Mouse (Mus musculus) kidney, adult 2 months (tissue): ENCODE results near the gene Ptprk. TPM values are rescaled to one million over a fixed set of nuclear protein-coding genes. Genes with fewer than 3 reads are reported as not detected.
A peak's percentile ranks its signal among the peaks of the same experiment; 100 is the strongest.

Experiments
- DNase-seq: peaks from one replicate; pipeline ENCODE4 v3.0.0; 2021
- H3K27ac ChIP-seq: fragments of 200-500 bp; 2 replicates; pipeline ENCODE4 v1.5.1; 2012; ENCODE audit warnings: low read depth, low read length, control low read depth, inconsistent platforms; ENCODE audit not compliant: insufficient read depth
- H3K27me3 ChIP-seq: fragments of 200-500 bp; replicated peaks from 2 replicates; pipeline ENCODE4 v1.6.1; 2012; ENCODE audit warnings: mild to moderate bottlenecking, moderate library complexity, low read length, inconsistent platforms; ENCODE audit not compliant: control insufficient read depth, insufficient read depth
- H3K36me3 ChIP-seq: fragments of 200-500 bp; 2 replicates; pipeline ENCODE4 v1.6.1; 2012; ENCODE audit warnings: mild to moderate bottlenecking, moderate library complexity, low read length, inconsistent platforms; ENCODE audit not compliant: control insufficient read depth, insufficient read depth
- H3K4me1 ChIP-seq: fragments of 200-500 bp; 2 replicates; pipeline ENCODE4 v1.6.1; 2011; ENCODE audit warnings: low read length; ENCODE audit not compliant: control insufficient read depth, insufficient read depth
- H3K4me3 ChIP-seq: fragments of 200-500 bp; 2 replicates; pipeline ENCODE4 v1.5.1; 2011; ENCODE audit warnings: mild to moderate bottlenecking, low read depth, low read length, control low read depth; ENCODE audit not compliant: insufficient read depth
- CTCF ChIP-seq: fragments of 200-500 bp; conservative IDR thresholded peaks from 2 replicates; pipeline ENCODE4 v1.5.1; 2011; ENCODE audit warnings: low read depth, mild to moderate bottlenecking, control low read depth, low read length, moderate library complexity, mixed read lengths; ENCODE audit not compliant: insufficient read depth, insufficient read length
- POLR2A ChIP-seq: fragments of 200-500 bp; IDR thresholded peaks from one replicate; pipeline ENCODE4 v1.6.1; 2011; ENCODE audit warnings: low read depth, low read length, control low read depth
- WGBS: fragments of 180-500 bp; shearing (Covaris S2); methylation state at CpG from one replicate; pipeline ENCODE4 v1.1.7; 2018; 5-methylcytosine and 5-hydroxymethylcytosine counted together
- polyA plus RNA-seq: library from polyadenylated mRNA; depleted of rRNA; stranded (reverse); fragments of >200 nt; gene quantifications from 2 replicates; pipeline ENCODE4 v1.2.3, GENCODE M21; 2012; rRNA removed

The Ptprk gene
- 46.4 and 50.2 TPM in 2 replicates for polyA plus RNA-seq

DNA sequence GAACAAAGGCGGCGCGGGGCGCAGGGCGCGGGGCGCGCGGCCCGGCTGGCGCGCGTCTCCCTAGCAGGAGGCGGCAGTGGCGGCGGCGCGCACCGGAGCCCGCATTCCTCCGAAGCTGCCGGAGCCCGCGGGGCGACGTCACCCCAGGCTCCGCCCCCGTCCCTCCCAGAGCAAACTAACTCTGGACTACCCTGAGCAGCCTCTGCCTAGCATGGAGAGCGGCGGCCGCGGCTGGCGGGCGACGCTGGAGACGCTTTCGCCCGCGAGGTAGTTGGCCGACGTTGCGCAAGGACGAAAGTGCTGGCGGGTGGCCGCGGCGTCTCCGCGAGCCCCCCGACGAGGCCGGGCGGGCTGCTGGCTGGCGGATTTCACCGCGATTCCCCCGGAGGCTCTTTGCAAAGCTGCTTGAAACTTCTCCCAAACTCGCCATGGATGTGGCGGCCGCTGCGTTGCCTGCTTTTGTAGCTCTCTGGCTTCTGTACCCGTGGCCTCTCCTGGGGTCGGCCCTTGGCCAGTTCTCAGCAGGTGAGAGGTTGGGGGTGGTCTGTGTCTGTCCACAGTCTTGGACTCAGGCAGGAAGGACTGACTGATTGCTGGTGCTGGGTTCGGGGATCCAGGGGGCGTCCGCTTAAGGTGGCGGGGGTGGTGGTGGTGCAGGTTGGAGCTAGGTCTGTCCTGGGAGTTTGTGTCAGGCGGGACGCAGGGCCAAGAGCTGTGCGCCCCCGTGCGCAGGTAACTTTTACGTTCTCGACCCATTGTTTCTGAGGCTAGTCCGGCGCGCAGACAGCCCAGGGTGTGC lies at the start of gene Ptprk:
Gene Ptprk, plus strand, starts transcription at position 168 of the 799 bp plus-strand sequence.
- peak; percentile 97 for DNase-seq
- Histone ChIP-seq H3K4me3 (peak within 1 kb of the TSS; percentile 86), H3K36me3 (no peaks in the 10 kb centered on the region), H3K27ac (peak within 1 kb of the TSS; percentile 94), H3K27me3 (no peaks in the 10 kb centered on the region), H3K4me1 (no peaks in the 10 kb centered on the region; the same call in none of the 2 replicates)
- TF ChIP-seq POLR2A, result peak; percentile 83
- TF ChIP-seq CTCF, result no peak
- WGBS, result under 1% methylated on average over 77 of the region's 77 CpGs

DNA sequence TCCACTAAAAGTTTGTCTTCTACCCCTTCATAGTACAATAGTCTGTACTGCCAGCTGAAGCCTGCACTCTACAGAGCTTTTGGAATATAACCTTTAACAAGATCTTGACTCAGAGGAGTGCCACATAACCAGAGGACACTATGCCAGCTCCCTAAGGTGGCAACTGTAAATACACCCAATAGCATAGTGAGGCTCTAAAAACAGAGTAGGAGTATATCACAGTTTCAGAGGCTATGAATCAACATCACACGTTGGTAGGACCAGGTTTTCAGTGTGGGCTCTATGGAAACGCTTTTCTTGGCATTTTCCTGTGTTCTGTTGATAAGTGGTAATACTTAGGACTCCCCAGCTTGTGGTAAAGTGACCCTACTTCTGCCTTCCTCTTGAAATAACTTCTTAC lies 46.8 kb upstream of the Ptprk start:
- Histone ChIP-seq H3K4me1 (no peaks in the 10 kb centered on the region), H3K36me3 (no peaks in the 10 kb centered on the region), H3K27me3 (no peaks in the 10 kb centered on the region), H3K4me3 (no peak overlapping the region), H3K27ac (no peak overlapping the region)
- TF ChIP-seq CTCF (no peak), POLR2A (no peak)
- DNase-seq, result no peak
- WGBS, result 70% methylated on average over 2 of the region's 2 CpGs

DNA sequence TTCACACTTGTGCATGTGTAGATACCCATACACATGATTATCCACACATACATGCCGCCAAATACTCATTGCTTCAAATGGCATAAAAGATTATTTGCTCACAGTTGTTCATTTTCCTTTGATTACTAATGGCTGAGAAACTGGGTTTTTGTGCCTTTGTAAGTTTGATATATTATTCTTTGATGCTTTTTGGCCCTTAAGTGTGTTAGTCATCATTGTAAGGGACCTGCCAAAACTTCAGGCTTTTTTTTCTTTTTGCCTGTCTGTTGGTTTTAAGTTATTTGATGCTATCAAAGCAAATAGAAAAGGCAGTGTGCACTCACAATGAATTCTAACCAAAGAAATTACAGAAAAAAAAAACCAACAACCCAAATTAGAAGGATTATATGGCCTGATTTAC lies 38.2 kb upstream of the Ptprk start:
- no peak overlapping the region for H3K27ac ChIP-seq
- H3K4me3 ChIP-seq, result no peak overlapping the region
- H3K4me1 ChIP-seq, result no peaks in the 10 kb centered on the region
- no peak for TF ChIP-seq POLR2A
- TF ChIP-seq CTCF, result no peak
- WGBS, result 92% methylated on average over 1 of the region's 1 CpGs
- DNase-seq, result no peak
- no peaks in the 10 kb centered on the region for H3K36me3 ChIP-seq
- H3K27me3 ChIP-seq, result no peaks in the 10 kb centered on the region

GRCm38 (mm10) chr10:28054764-28055163 lies 19.9 kb upstream of the Ptprk start:
- Histone ChIP-seq H3K4me1 (no peaks in the 10 kb centered on the region), H3K36me3 (no peaks in the 10 kb centered on the region), H3K27me3 (no peaks in the 10 kb centered on the region), H3K4me3 (no peak overlapping the region), H3K27ac (no peak overlapping the region)
- TF ChIP-seq CTCF (no peak), POLR2A (no peak)
- DNase-seq, result no peak
- WGBS, result 49% methylated on average over 4 of the region's 4 CpGs

DNA sequence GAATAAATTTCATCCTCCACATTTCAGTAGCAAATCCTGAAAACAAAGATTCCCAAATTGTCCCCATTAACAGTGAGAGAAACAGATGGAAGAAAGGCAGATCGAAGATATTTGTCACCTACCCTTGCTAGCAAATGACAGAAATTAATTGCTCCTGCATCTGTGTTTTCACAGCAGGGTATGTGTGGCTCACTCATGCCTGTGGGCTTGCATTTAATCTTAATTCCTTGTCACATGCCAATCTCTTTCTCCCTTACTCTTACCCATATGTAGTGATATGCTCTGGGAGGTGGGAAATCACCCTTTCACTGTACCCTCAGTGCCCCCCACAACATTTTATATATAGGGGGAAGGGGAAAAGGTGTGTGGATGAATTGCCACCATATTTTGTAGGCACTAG lies 15.4 kb upstream of the Ptprk start:
- H3K4me3 ChIP-seq, result no peak overlapping the region
- WGBS, result 92% methylated on average over 1 of the region's 1 CpGs
- DNase-seq, result no peak
- TF ChIP-seq POLR2A, result no peak
- H3K4me1 ChIP-seq, result no peaks in the 10 kb centered on the region
- H3K27me3 ChIP-seq, result no peaks in the 10 kb centered on the region
- H3K36me3 ChIP-seq, result no peaks in the 10 kb centered on the region
- no peak overlapping the region for H3K27ac ChIP-seq

GRCm38 (mm10) chr10:28067997-28068396 lies 6.6 kb upstream of the Ptprk start:
- TF ChIP-seq POLR2A, result no peak
- H3K27ac ChIP-seq, result no peak overlapping the region
- H3K4me3 ChIP-seq, result no peak overlapping the region
- 97% methylated on average over 5 of the region's 5 CpGs for WGBS
- no peaks in the 10 kb centered on the region for H3K36me3 ChIP-seq
- no peak for DNase-seq
- H3K4me1 ChIP-seq, result no peaks in the 10 kb centered on the region
- no peaks in the 10 kb centered on the region for H3K27me3 ChIP-seq

DNA sequence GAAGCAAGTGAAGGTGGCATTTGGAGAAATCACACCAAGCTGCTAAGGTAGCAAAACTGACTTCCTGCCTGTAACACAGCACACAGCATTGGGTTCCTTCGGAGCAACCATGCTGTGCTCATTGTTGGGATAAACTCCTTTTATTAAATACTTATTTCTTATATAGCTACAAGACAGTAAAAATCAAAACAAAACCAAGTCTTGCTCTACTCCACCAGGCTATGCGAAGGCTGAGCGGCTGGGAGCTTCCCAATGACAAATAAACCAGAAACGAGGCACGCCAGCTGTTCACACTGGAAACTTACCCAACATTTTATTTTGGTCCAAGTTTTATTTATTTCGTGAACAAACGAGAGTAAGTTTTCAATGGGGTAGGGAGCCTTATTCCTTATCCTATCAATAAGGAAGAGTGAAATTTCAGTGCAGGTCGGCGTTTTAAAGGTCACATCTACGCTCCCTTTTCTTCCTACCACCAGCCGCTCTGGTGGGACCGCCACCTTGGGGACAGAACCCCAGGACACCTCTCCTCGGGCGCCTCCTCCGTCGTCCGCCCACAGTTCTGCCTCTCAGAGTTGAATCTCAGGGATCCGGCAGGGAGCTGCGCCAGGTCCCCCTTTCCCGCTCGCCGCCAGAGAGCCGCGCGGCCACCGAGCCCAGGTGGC lies 498 bp upstream of the Ptprk start:
- 1% methylated on average over 26 of the region's 26 CpGs for WGBS
- Histone ChIP-seq H3K27ac (peak overlapping the region; percentile 94), H3K27me3 (no peaks in the 10 kb centered on the region), H3K36me3 (no peaks in the 10 kb centered on the region), H3K4me3 (peak overlapping the region; percentile 86), H3K4me1 (no peaks in the 10 kb centered on the region; the same call in none of the 2 replicates)
- no peak for DNase-seq
- TF ChIP-seq POLR2A (no peak), CTCF (no peak)
